ENCODE assay signal across 17 mouse cellular contexts in the genomic region with DNA sequence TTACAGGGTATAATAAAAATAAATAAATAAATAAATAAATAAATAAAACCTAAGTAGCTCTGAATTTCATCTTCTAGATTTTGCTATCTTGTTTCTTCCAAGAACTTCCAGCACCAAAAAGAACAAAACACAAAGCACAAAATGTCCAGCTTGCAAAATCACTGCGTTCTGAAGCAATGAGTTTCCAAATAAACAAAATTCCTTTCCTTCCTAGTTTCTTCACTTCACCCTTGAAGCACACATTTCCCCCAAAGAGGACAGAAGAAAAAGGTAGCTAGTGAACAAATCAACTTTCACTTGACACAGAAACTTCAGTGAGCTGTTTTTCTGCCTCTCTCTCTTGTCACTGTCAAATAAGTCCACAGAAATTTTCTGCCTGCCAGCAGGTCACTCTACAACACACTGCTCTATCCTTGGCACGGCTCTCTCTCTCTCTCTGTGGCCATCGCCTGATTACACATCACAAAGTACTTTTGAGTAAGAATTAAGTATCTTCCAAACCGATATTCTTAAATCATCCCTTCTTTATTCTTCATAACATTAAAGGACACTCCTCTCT. TPM values are rescaled to one million over a fixed set of nuclear protein-coding genes. Genes with fewer than 3 reads are reported as not detected.
DNase-seq lines count a peak whose midpoint lies in the region; ATAC-seq and TF ChIP-seq lines count a peak whose summit lies in the region.
"Had no signal": no experiment of that assay in that cellular context is flagged by ENCODE, and none has a peak within 500 bp of the region (broad histone marks: within the 10 kb centered on the region; RNA-seq: fewer than 3 reads in every experiment).

No protein-coding gene starts in this region.

- 62% methylated on average over 4 of the region's 4 CpGs for WGBS in heart, embryonic 11.5 days (ENCODE audit: insufficient replicate concordance)
- WGBS in lung, embryonic 14.5 days = 38% methylated on average over 4 of the region's 4 CpGs

- ATAC-seq in heart, embryonic 11.5 days (replicated peaks; ENCODE audit: insufficient number of reproducible peaks, low FRiP score, low TSS enrichment) = no peak
- no peak for ATAC-seq in lung, embryonic 14.5 days (ENCODE audit: insufficient read depth)
- ATAC-seq: activated CD4-positive, CD25-positive, alpha-beta regulatory T cell, adult 4 months; CD4-positive, CD25-positive, alpha-beta regulatory T cell, adult 4 months; inflammation-experienced regulatory T-cells, adult 6 months had no signal

- DNase-seq in adrenal gland, adult 2 months = peak; percentile 17
- DNase-seq in adrenal gland, postnatal 36 days = no peak
- DNase-seq in heart, adult 8-10 months (ENCODE audit: low spot score) = peak; percentile 37
- DNase-seq in lung, embryonic 14.5 days = peak; percentile 34
- no peak for DNase-seq in lung, postnatal 4 days
- DNase-seq in lung, postnatal 36 days = peak; percentile 49
- no peak for DNase-seq in thymus, postnatal 36 days
- DNase-seq: cerebellum, adult 9-11 months; liver, embryonic 13.5 days; thymus, postnatal 14 days had no signal

- H3K4me3 ChIP-seq in heart, embryonic 11.5 days (ENCODE audit: low read depth, low read length) = no peak overlapping the region
- H3K4me3 ChIP-seq in lung, embryonic 14.5 days (ENCODE audit: low read depth, low read length) = no peak overlapping the region
- H3K4me3 ChIP-seq: liver, embryonic 13.5 days; midbrain, embryonic 10.5 days had no signal

- H3K36me3 ChIP-seq in heart, embryonic 11.5 days (ENCODE audit: control insufficient read depth, insufficient read depth, low read length) = no peaks in the 10 kb centered on the region
- no peaks in the 10 kb centered on the region for H3K36me3 ChIP-seq in lung, embryonic 14.5 days (ENCODE audit: insufficient read depth)
- H3K36me3 ChIP-seq: liver, embryonic 13.5 days; midbrain, embryonic 10.5 days had no signal

- H3K4me2 ChIP-seq in heart, embryonic 11.5 days = no peak overlapping the region
- H3K4me2 ChIP-seq in lung, embryonic 14.5 days = no peak overlapping the region
- H3K4me2 ChIP-seq: liver, embryonic 13.5 days had no signal

- no peaks in the 10 kb centered on the region for H3K9me3 ChIP-seq in heart, embryonic 11.5 days (replicated peaks; ENCODE audit: control insufficient read depth, low read length)
- no peaks in the 10 kb centered on the region for H3K9me3 ChIP-seq in lung, embryonic 14.5 days (ENCODE audit: low read depth, low read length)
- H3K9me3 ChIP-seq: liver, embryonic 13.5 days; midbrain, embryonic 10.5 days had no signal

- no peak overlapping the region for H3K9ac ChIP-seq in heart, embryonic 11.5 days (ENCODE audit: low read depth, low read length)
- H3K9ac ChIP-seq in lung, embryonic 14.5 days = no peak overlapping the region
- H3K9ac ChIP-seq: liver, embryonic 13.5 days had no signal

- H3K27ac ChIP-seq in heart, embryonic 11.5 days (ENCODE audit: low read depth, low read length) = no peak overlapping the region
- 0 out of 2 replicates have a peak overlapping the region, but pooled peaks have one; percentile 38 for H3K27ac ChIP-seq in lung, embryonic 14.5 days (ENCODE audit: low read depth)
- H3K27ac ChIP-seq: liver, embryonic 13.5 days; macrophage; midbrain, embryonic 10.5 days; stomach, postnatal 0 days had no signal

- TF ChIP-seq CTCF in lung, embryonic 14.5 days (IDR thresholded peaks at IDR 0.05; ENCODE audit: low read depth) = no peak

- no peaks in the 10 kb centered on the region for H3K27me3 ChIP-seq in heart, embryonic 11.5 days (ENCODE audit: control insufficient read depth, insufficient read depth, low read length)
- no peaks in the 10 kb centered on the region for H3K27me3 ChIP-seq in lung, embryonic 14.5 days (ENCODE audit: insufficient read depth, low read length)
- H3K27me3 ChIP-seq: liver, embryonic 13.5 days had no signal

- H3K4me1 ChIP-seq in heart, embryonic 11.5 days (ENCODE audit: control insufficient read depth, insufficient read depth, low read length) = no peaks in the 10 kb centered on the region
- H3K4me1 ChIP-seq in lung, embryonic 14.5 days (ENCODE audit: insufficient read depth) = no peaks in the 10 kb centered on the region; the same call in 1 of the 2 replicates
- H3K4me1 ChIP-seq: liver, embryonic 13.5 days; midbrain, embryonic 10.5 days had no signal

RNA-seq across cellular contexts. Expression of gene Acss3, which starts 6.7 kb away (rescaled TPM):
- 10 to 100 TPM; 28.3 to 42.5 TPM for total RNA-seq in adrenal gland, adult 2 months (2021)
- polyA plus RNA-seq in adrenal gland, adult 2 months (2012; rRNA removed) = 1.4 and 1.6 TPM in 2 replicates
- total RNA-seq in adrenal gland, postnatal 36 days (2021) = 10 to 100 TPM; 29.3 to 33.0 TPM
- 1 to 10 TPM; 2.6 to 3.9 (median 2.8) TPM for total RNA-seq in heart, adult 8-10 months (2022)
- 2.2 TPM in 2 replicates for polyA plus RNA-seq in heart, embryonic 11.5 days (2014; fragmentation: Nextera tagmentation; extraction: Ambion mirVana)
- polyA plus RNA-seq in lung, embryonic 14.5 days (2014; fragmentation: Nextera tagmentation; extraction: Ambion mirVana) = 13.5 and 14.0 TPM in 2 replicates
- polyA plus RNA-seq: activated CD4-positive, CD25-positive, alpha-beta regulatory T cell, adult 4 months; CD4-positive, CD25-positive, alpha-beta regulatory T cell, adult 4 months; inflammation-experienced regulatory T-cells, adult 6 months; macrophage had no signal

Comparison
In these comparisons a context has a peak if more than half of its experiments do, and no peak if none do; other contexts are left out.
1. DNase-seq: peak in adrenal gland, adult 2 months (single experiment), heart, adult 8-10 months (single experiment), lung, embryonic 14.5 days (single experiment) and lung, postnatal 36 days (single experiment); none in adrenal gland, postnatal 36 days (0 of 2), lung, postnatal 4 days (0 of 2) and thymus, postnatal 36 days (0 of 2).
2. RNA of gene Acss3, which starts 6.7 kb away (total RNA-seq): 28.3 to 42.5 TPM in adrenal gland, adult 2 months and 29.3 to 33.0 TPM in adrenal gland, postnatal 36 days; 2.6 to 3.9 TPM in heart, adult 8-10 months; every median in the first group is over 4 times any median in the second.